Mouse (Mus musculus) layer of hippocampus, adult 11-12 months (tissue): Measurements from ENCODE around the gene Tmco4.

Experiments used
- DNase-seq: peaks from one replicate; pipeline ENCODE4 v3.0.0; 2022; ENCODE audit warnings: low spot score

The Tmco4 gene

DNA sequence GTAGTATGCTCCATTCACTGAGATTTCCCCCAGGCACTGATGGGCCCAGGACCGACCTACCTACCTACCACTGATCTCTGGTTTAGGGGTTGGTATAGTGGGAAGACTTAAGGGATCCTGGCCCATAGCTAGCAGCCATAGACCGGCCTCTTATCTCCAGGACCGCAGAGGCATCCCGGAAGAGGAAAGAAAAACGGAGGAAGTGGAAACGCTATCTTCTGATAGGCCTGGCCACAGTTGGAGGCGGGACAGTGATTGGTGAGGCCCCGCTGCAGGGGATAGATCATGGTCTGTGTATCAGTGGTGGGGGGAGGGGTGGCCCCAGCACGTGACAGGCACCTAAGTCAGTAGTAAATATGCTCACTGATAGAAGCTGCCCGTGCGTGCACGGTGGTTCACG is 46.7 kb downstream of the Tmco4 start:
- DNase-seq: no peak

DNA sequence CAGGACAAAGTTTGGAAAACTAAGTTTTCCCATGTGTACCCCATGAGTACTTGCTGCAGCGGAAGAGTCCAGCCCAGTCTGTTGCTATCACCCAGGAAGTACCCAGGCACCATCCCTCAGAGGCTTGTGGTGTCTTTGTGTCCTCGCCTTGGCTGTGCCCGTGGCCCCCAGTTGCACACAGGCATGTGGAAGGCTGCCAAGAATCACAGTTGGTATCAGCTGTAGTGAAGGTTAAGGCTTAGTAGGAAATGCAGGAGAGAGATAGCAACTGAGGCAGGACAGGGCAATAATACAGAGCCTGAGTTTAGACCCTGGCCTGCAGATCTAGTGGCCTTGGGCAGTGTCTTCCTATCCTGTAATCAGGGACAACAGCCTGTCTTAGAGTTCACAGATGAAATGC is 47.7 kb downstream of the Tmco4 start:
- DNase-seq: no peak

DNA sequence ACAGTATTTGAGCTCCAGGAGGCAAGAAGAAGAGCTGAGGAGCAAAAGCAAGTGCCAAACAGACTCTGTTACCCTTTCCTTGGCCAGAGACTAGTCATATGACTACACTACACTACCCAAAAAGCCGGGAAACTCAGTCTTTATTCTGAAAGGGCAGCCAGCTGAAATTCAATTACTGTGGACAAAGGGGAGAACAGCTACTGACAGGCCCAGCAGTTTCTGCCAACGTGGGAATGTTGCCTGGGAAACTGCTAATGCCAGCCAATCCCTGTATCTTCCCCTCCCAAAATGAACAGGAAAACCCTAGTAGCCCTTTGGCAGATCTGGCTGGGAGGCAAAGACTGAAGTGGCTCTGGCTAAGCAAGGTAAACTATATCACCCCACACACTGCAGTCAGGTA is 51.7 kb downstream of the Tmco4 start:
- peak; percentile 69 for DNase-seq

DNA sequence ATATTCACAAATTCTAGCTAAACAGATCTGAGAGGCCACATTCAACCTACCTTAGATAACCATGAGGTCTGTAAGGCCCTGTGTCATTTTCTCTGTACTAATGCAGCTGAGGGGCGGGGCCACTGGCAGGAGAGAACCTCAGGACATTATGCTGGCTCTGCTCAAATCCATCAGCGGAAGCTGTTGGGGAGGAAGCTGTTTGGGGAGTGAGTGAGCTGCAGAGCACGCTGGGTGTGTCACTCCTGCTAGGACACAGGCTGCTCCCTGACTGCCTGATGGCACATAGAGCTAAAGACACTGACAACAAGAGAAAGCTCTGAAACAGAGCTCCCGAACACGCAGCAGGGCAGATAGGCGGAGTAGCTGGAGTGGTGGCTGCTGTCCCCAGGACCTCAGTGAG is 58.0 kb downstream of the Tmco4 start:
- DNase-seq: no peak

DNA sequence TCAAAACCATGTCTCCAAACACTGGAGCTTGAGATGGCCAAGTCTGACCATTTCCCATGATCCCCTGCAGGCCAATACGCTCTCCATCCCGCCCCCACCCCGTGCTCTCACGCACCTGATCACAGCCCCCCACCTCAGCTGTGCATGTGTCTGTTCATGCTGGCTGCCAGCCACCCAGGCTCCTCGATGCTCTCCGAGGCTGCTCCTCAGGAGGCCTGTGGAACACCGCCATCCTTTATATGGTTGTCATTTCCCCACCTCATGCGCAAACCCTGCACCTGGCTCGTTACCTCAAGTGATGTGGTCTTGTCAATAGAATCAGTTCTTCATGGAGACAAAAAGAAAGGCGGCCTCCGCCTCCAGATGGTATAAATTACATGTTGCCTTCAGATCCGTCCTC is 59.8 kb downstream of the Tmco4 start:
- DNase-seq: no peak

DNA sequence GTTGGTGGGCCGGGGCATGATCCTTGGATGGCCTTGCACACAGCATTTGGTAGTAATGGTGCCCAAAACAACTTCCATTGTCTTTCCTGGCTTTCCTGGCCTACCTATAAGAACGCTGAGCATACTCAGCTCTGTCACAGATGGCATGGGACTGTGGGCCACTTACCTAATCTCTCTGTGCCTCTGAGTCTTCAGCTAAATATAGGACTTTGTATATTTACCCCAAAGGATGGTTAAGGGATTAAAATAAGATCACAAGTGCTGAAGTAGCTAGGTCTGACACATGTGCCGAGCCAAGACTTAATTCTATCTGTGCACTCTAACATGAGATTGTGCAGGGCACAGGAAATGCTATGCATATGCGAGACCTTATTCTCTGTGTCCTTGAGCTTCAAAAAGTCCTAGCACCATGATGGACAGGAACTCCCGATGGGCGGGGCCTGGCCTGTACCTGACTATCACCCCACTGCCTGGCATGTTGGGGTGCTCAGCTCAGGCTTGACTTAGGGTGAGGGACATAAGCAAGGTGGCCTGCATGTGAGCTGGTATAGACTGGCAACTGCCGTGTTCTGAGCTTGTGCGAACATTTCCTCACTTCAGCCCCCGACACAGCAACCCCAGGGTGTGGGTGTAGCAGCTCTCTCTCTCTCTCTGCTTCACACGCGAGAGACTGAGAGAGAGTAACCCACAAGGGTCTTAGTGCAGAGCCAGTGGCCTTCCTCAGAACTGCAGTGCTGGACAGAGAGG is 60.7 kb downstream of the Tmco4 start:
- no peak for DNase-seq

DNA sequence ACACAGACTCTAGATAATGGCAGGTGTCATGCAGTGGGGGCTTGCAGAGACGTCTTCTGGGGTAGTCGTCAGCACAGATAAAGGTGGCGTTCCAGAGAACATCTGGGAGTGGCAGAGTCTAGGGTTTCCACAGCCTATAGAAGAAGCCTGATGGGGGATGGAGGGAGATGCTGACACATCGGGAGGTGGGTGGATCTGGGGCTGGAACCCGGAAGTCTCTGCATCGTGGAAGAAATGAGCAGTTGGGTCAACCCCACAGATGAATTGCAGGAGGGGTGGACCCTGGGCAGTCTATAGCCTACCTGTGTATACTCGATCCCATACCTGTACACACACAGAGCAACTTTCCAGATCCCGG is 61.3 kb downstream of the Tmco4 start:
- DNase-seq: no peak

DNA sequence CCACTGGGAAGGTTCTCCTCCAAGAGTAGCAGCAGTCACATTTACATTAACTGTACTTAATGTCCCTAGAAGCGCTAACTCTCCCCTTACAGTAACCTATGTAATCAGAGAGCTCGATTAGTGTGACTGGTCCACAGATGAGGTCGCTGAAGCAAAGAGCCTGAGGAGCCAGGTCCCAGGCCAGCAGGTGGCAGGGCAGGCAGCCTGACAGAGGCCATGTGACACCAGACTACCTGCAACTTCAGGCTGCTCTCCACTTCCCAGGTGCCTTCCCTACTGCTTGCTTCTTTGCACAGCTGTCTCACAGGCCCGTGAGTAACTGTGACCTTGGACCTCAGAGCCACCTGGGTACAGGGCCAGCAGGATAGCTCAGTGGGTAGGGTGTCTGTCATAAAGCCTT is 61.9 kb downstream of the Tmco4 start:
- no peak for DNase-seq

DNA sequence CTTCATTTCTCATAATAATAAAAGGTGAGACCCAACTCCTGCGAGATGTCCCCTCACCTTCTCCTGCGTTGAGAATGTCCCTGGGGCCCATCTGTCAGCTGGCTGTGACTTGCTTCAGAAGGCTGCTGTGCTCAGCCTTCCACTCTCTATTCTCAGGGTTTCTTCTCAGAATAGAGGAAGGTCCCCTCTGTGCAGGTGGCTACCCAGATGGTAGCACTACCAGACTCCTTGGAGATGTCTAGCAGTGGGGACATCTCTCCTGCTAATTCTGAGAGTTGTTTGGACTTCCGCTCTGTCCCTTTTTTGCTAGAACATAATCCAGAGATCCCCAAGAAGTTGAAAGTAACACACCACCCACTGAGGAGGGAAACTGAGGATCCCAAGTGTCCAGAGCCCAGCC is 62.3 kb downstream of the Tmco4 start:
- no peak for DNase-seq

DNA sequence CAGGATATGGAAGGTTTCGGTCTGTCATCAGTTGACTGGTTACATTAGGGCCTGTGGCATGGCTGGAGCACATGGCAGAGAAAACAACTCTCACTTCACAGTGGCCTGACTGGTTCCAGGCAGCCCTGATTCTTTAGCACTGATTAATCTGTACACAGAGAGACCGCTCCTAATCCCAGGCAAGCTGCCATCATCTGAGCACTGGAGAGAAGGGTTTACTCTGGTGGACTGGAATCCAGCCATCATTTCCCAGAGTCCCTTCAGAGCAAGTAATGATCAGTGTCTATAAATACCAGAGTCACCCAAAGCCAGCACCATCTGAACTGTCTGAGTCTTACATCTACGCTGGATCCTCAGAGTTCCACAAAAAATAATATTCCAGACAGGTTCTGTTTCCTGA is 63.1 kb downstream of the Tmco4 start:
- no peak for DNase-seq

DNA sequence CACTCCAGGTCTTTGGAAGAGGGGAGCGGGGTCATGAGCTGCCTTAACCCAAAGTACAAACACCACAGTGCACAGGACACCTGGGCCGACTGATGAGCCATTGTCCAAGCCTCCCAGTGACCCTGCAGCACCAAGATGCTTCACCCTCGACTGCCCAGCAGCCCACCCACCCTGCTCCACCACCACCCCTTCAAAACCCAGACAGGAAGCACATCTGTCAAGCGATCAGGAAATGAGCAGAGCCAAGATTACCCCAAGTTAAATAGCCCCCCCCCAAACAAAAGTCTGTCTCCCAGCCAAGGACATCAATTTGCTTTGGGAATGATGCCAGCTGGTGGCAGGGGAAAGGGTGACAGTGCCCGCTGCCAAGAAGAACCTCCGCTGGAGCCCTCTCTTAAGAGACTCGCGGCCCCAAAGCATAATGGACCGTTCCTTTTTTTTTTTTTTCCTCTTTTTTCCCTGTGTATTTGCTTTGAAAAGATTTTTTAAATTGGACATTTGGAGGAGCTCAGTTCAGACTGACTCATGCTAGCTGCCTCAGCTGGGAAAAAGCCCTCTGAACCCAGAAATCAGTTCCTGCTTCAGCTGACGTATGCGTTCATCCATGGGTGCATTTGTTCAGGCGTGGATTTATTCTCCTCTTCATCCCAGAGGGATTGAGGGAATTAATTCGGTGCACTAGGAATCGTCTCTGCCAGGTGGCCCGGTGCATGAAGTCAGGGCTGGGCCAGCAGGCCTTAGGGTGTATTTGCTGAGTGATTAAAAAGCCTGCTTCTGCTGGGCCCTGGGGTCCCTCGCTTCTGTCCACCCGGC is 65.3 kb downstream of the Tmco4 start:
- no peak for DNase-seq

DNA sequence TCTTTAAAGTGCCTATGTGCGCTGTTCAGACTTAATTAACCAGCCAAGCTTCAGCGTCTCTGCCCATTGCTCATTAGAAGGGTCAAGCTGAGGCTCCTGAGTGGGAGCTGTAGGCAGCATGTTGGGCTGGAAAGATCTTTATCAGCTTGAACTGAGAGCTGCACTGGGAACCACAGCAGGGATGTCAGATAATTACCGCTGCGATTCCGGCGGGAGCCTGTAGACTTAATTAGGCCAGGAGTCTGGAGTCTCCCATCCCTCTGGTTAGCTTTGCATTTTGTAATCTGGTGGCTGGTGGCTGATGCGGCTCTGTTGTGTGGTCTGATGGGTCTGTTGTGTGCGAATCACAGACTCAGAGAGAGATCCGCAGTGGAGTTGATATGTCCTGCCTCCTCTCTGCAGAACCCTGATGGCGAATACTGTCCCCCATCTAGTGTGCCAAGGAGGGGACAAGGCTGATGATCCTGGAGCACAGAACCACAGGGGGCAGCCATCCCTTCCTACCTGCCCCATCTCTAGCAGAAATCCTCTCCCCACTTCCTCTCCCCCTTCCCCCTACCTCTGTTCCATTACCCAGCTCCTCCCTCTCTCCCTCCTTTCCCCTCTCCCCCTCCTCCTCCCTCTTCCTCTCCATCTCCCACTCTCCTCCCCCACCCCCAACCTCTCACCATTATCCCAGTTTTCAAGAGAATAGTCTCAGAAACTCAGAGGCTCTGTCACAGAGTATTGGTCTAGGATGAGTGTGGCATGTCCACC is 67.6 kb downstream of the Tmco4 start:
- DNase-seq: no peak

DNA sequence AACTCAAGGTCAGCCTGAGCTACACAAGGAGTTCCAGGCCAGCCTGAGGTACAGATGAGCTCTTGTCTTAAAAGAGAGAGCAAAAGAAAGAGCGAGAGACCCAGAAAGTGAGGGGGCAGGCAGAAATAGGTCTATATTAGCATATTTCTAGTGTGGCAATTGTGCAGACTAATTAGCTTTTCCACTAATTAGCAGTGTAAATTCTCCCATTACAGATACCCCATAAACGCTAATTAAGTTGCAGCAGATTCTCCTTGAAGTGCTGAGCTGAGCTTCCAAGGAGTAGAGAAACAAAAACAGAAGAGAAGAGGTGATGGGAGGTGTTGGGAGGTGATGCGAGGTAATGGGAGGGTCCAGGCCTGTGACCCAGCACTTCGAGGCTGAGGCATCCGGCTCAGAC is 69.9 kb downstream of the Tmco4 start:
- no peak for DNase-seq

DNA sequence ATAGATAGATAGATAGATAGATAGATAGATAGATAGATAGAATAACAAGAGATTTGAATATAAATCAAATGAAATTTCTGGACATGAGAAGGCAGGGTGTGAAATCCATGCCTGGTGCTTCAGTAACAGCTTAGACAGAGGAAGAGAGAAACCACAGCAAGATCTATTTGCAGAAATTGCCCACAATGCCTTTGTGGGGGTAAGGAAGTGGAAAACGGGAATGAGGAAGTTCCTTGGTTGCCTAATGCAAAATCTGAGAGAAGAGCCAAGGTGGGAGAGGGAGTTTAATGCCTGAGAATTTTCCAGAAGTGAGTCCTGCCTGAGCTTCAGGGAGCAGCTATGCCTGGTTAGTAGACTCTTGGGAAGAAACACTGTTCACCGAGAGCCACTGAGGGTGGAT is 70.9 kb downstream of the Tmco4 start:
- DNase-seq: no peak

DNA sequence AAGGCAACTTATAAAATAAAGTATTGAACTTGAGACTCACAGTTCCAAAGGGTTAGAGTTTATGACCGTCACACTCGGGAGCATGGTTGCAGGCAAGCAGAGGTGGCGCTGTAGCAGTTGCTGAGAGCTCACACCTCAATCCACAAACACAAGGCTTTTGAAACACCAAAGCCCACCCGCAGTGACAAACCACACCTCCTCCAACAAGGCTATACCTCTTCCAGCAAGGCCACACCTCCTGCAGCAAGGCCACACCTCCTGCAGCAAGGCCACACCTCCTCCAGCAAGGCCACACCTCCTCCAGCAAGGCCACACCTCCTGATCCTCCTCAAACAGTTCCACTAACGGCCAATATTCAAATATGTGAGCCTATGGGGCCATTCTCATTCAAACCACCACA is 71.9 kb downstream of the Tmco4 start:
- no peak for DNase-seq

DNA sequence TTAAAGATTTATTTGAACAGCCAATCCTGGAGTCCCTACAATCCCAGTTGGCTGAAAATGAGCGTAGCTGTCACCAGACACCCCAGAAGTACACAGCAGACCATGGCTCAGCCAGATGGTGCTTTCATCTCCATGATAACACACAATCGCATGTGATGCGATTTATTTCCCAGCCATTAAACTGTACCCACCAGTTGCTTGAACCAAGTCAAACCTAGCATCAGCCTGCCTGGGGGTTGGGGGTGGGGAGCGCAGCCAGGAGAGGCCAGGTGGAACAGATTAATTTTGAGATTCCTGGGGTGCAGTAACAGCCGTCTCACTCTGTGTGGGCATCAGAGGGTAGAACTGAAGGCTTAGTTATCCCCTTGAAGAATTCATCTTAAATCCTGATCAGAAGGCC is 73.7 kb downstream of the Tmco4 start:
- DNase-seq: no peak

DNA sequence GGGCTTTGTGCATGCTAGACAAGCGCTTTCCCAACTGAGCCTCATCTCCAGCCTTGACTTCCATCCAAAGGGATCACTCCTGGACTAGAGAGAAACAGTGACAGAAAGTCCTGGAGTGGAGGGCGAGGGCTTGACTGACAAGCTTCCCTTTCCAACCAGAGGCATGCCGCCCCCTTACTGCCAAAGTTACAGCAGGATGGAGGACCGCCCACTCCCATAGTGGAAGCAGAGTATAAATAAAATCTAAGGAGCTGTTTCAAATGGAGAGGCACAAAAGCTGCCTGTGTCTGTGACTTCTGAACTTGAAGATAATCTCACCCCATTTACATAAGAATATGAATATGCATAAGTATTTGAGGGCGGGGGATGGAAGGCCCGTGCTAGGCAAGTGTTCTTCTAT is 75.8 kb downstream of the Tmco4 start:
- DNase-seq: no peak

DNA sequence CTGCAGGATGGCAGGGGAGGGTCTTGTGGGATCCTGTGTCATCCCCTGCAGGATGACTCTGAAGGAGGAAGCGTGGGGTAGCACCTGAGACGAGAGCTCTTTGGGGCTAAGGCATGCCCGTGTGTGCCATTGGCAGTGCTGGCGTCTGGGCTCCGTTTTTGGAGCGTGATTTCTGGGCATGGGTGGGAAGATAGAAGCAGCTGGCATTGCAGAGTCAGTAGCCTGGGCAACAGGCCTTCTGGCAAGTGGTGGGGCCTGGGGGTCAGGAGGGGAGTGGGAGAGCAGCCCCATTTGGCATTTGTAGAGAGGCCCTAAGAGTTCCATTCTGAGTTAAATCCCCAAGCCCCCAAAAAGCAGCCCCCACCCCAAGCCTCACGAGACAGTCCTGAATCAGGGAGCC is 80.1 kb downstream of the Tmco4 start:
- no peak for DNase-seq

DNA sequence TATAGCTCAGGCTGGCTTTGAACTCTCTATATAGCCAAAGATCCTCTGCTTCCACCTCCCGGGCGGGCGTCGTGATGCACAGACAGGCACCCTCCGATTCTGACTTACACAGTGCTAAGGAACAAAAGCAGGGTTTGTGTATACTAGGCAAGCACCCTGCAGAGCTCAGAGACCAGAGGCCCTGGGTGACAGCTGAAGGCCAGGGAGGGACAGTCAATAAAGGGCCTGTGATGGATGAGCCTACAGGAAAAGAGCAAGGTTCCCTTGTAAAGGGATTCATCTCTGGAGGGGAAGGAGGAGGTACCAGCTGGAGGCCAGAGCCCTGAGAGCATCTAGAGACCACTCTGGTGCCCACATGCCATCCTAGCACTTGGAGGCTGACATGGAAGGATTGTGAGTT is 80.7 kb downstream of the Tmco4 start:
- no peak for DNase-seq

DNA sequence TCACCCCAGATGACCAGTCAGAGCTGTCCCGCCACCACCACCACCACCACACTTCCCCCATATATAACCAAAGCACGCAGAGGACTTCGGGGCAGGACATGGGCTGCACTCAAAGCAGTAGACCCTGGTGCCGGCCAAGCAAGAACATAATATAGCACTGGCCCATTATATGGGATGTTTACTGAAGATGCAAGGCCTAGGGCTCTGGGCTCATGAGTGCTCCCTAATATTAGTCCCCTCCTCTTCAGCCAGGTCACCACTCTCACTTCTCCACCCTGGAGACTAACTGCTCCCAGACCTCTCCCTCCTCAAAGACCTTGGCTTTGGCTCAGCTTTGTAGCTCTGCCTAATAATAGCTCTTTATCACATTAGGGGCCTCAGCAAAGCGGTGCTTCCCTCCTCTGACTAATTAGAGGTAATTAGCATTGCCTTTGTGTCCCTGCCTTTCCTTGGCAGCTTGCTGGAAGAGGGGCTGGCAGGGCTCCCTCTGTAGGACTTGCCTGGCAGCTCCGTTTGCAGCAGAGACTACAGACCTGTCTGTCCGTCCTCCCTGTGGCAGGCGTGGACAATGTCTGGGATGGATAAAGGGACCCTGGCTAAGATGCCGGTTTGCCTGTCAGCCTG is 81.7 kb downstream of the Tmco4 start:
- DNase-seq: peak; percentile 66

DNA sequence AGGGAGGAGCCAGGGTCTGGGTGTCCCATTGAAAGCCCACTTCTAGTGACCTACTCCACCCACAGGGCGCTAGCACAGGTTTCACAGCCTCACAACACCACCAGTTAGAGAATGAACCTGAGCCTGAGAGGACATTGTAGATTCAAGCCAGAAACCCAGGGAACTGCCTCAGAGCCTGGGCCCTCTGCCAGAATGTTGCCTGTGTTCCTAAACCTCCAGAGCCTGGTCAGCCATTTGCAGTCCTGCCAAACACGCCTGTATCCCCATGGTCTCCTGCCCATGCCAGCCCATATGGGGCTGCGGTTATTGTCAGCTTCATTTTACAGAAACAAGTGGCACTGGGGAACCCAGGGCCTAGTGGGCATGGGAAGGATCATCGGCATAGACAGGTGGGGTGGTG is 82.6 kb downstream of the Tmco4 start:
- DNase-seq: no peak

DNA sequence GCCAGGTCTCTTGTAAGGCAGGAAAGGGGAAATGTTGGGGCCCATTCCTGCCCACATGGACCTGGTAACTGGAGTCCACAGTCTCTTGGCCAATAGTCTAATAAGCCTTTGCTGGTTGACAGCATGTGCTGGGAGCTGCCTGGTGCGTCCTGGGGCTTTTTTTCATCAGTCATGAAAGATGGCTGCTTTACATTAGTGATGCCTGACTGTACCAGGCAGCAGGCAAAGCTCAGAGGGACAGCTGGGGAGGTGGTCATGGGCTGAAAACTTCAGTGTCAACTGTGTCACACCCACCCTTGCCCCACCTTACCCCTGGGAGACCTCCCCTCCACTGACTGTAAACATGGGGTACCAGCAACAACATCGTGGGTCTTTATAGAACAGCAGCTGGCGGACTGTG is 83.1 kb downstream of the Tmco4 start:
- DNase-seq: no peak

DNA sequence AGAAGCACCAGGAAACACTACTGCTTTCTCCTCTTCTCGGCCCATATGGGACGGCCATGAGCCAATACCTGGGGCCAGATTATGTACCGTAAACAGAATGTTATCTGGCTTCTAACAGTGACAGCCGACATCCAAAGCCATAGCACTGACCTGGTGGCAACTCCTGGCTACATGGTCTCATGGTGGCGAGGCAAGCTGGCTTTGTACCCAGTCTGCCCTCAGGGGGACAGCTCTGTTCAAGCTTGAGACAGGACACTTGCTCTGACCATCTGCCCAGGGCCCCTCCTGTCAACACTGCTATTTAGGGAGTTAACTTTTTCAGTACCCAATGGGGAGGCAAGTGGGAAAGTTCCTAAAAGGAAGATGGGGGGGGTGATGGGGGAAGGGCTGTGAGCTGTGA is 84.6 kb downstream of the Tmco4 start:
- DNase-seq: no peak
